Mouse (Mus musculus): ENCODE results near the gene Znrf1. TPM values are rescaled to one million over a fixed set of nuclear protein-coding genes. Genes with fewer than 3 reads are reported as not detected.

The Znrf1 gene
- polyA plus RNA-seq, 1 experiment: 62.9 TPM

DNA sequence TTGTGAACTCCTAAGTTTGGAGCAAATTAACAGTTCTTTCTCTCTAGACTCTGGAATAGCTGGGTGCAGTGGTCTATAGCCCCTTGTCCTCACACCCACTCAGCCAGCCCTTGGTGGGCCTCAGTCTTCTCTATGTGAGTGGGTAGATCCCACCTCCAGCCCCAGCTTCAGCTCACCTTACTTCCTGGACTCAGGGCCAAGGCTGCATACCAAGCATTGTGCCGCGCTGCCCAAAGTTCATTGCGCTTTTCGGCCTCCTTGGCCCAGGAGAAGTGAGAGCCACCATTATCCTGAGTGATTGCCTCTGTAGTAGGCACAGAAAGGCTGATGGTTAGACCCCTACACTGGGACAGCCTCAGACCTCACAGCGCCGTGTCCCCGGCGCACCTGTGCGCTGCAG lies 92.0 kb downstream of the Znrf1 start:
- H3K4me1 ChIP-seq (ENCODE audit: control insufficient read depth, insufficient read depth, insufficient read length): no peaks in the 10 kb centered on the region
- no peak for DNase-seq (ENCODE audit: low read depth in 1 of 2, low spot score in 2 of 2)
- no peak overlapping the region for H3K27ac ChIP-seq (ENCODE audit: insufficient read depth, low read length)
- no peak overlapping the region for H3K4me3 ChIP-seq (ENCODE audit: extremely low read depth, insufficient read depth, insufficient read length)
- WGBS: 90% methylated on average over 9 of the region's 9 CpGs
- no peak for TF ChIP-seq CTCF (IDR thresholded peaks at IDR 0.05; ENCODE audit: extremely low read depth, insufficient read depth, insufficient read length, insufficient replicate concordance)
- TF ChIP-seq POLR2A (IDR thresholded peaks at IDR 0.05; ENCODE audit: low read depth, low read length): no peak
- no peaks in the 10 kb centered on the region for H3K27me3 ChIP-seq (ENCODE audit: control insufficient read depth, insufficient read depth, low read length)
- no peaks in the 10 kb centered on the region for H3K36me3 ChIP-seq (ENCODE audit: control insufficient read depth, insufficient read depth, low read length)

DNA sequence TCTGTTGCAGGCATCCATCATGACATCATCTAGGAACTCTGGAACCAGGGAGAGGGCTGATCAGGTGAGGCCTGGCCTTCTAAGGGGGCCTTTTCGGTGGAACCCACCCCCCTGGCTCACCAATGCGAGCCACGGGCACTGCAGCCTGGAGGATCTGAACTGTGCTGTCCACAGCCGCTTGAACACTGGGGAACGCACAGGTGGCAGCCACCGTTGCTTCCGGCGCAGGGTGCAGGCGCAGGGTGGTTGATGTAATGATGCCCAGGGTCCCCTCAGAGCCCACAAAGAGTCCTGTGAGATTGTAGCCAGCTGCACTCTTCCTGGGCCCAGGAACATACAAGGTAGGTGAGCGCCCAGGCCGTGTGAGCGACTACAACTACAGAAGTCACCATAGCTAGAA lies 92.5 kb downstream of the Znrf1 start:
- Histone ChIP-seq H3K36me3 (ENCODE audit: control insufficient read depth, insufficient read depth, low read length) (no peaks in the 10 kb centered on the region), H3K4me1 (ENCODE audit: control insufficient read depth, insufficient read depth, insufficient read length) (no peaks in the 10 kb centered on the region), H3K27me3 (ENCODE audit: control insufficient read depth, insufficient read depth, low read length) (no peaks in the 10 kb centered on the region), H3K4me3 (ENCODE audit: extremely low read depth, insufficient read depth, insufficient read length) (no peak overlapping the region), H3K27ac (ENCODE audit: insufficient read depth, low read length) (no peak overlapping the region)
- TF ChIP-seq POLR2A (IDR thresholded peaks at IDR 0.05; ENCODE audit: low read depth, low read length): no peak
- no peak for TF ChIP-seq CTCF (IDR thresholded peaks at IDR 0.05; ENCODE audit: extremely low read depth, insufficient read depth, insufficient read length, insufficient replicate concordance)
- DNase-seq (ENCODE audit: low read depth in 1 of 2, low spot score in 2 of 2): no peak
- WGBS: 79% methylated on average over 12 of the region's 12 CpGs

DNA sequence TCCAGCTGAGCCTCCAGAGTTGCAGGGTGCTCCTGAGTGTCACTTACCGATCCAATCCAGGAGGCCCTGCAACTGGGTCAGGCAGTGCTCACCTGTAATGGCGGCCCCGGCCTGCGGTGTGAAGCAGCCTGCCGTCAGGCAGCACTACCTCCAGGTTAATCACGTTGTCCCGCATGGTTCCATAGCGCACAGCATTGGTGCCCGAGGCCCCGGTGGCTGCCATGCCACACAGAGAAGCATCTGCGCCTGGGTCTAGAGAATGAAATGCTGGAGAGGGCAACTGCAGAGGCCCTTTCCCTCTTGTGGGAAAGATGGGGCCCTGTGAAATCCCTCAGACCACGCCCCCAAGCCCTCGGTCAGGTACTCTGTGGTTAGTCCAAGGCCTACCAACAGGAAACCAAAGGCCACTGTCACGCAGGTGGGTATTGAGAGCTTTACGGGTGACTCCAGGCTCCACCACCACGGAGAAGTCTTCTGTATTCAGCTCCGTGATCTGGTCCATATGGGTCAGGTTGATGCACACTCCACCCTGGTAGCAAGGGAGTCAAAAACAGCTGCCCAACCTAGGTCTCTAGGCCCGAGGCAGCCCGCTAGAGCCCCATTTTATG lies 93.1 kb downstream of the Znrf1 start:
- no peak for DNase-seq (ENCODE audit: low read depth in 1 of 2, low spot score in 2 of 2)
- Histone ChIP-seq H3K36me3 (ENCODE audit: control insufficient read depth, insufficient read depth, low read length) (no peaks in the 10 kb centered on the region), H3K4me1 (ENCODE audit: control insufficient read depth, insufficient read depth, insufficient read length) (no peaks in the 10 kb centered on the region), H3K4me3 (ENCODE audit: extremely low read depth, insufficient read depth, insufficient read length) (no peak overlapping the region), H3K27ac (ENCODE audit: insufficient read depth, low read length) (no peak overlapping the region), H3K27me3 (ENCODE audit: control insufficient read depth, insufficient read depth, low read length) (no peaks in the 10 kb centered on the region)
- TF ChIP-seq CTCF (IDR thresholded peaks at IDR 0.05; ENCODE audit: extremely low read depth, insufficient read depth, insufficient read length, insufficient replicate concordance) (no peak), POLR2A (IDR thresholded peaks at IDR 0.05; ENCODE audit: low read depth, low read length) (no peak)
- 48% methylated on average over 19 of the region's 19 CpGs for WGBS

DNA sequence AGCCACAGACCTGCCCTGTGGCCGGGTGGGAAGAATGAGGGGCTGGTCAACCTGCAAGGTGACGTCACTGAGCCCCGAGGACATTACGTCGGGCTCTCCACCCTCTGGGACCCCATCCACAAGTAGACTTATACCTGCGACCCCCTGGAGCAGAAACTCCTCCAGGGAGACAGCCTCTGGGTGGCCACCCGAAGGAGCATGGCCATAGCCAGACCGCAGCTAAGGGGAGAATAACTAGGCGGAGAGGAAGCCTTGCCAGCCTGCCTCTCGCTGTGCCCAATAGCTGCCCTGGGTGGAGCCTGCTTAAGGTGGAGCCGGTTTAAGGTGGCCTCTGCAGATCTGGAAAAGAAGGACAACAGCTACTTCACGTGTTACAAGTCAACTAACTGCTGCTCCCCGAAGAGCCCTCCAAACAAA lies 94.2 kb downstream of the Znrf1 start, which contains the start of gene Ldhd:
TSS of gene Ldhd (minus strand) at position 270 of the 417 bp plus-strand sequence.
- Histone ChIP-seq H3K4me1 (ENCODE audit: control insufficient read depth, insufficient read depth, insufficient read length) (no peaks in the 10 kb centered on the region), H3K36me3 (ENCODE audit: control insufficient read depth, insufficient read depth, low read length) (no peaks in the 10 kb centered on the region), H3K27me3 (ENCODE audit: control insufficient read depth, insufficient read depth, low read length) (no peaks in the 10 kb centered on the region), H3K4me3 (ENCODE audit: extremely low read depth, insufficient read depth, insufficient read length) (peak within 1 kb of the TSS; percentile 44; the same call in 1 of the 2 replicates), H3K27ac (ENCODE audit: insufficient read depth, low read length) (no peak within 1 kb of the TSS)
- 24% methylated on average over 13 of the region's 13 CpGs for WGBS
- no peak for TF ChIP-seq POLR2A (IDR thresholded peaks at IDR 0.05; ENCODE audit: low read depth, low read length)
- no peak for TF ChIP-seq CTCF (IDR thresholded peaks at IDR 0.05; ENCODE audit: extremely low read depth, insufficient read depth, insufficient read length, insufficient replicate concordance)
- DNase-seq (ENCODE audit: low read depth in 1 of 2, low spot score in 2 of 2): no peak

DNA sequence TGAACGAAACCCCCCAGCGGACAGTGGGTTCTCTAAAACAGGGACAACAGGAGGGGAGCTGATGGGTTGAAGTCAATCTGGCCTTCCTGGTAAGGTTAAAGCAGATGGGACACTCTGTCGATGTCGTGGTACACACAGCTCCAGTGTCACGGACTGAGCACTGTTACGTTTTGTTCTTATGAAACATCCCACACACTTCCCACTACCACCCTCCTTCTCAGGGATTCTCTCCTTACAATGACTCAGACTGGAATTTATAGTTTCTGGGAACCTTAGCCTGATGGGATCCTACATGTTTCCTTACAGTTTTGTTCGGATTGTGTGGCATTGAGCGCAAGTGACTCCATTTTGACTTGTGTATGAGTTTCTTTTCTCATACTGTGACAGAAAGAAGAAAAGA lies 95.7 kb downstream of the Znrf1 start:
- WGBS: 97% methylated on average over 8 of the region's 8 CpGs
- Histone ChIP-seq H3K36me3 (ENCODE audit: control insufficient read depth, insufficient read depth, low read length) (no peaks in the 10 kb centered on the region), H3K27me3 (ENCODE audit: control insufficient read depth, insufficient read depth, low read length) (no peaks in the 10 kb centered on the region), H3K4me3 (ENCODE audit: extremely low read depth, insufficient read depth, insufficient read length) (no peak overlapping the region), H3K27ac (ENCODE audit: insufficient read depth, low read length) (no peak overlapping the region), H3K4me1 (ENCODE audit: control insufficient read depth, insufficient read depth, insufficient read length) (no peaks in the 10 kb centered on the region)
- DNase-seq (ENCODE audit: low read depth in 1 of 2, low spot score in 2 of 2): no peak
- no peak for TF ChIP-seq POLR2A (IDR thresholded peaks at IDR 0.05; ENCODE audit: low read depth, low read length)
- no peak for TF ChIP-seq CTCF (IDR thresholded peaks at IDR 0.05; ENCODE audit: extremely low read depth, insufficient read depth, insufficient read length, insufficient replicate concordance)

DNA sequence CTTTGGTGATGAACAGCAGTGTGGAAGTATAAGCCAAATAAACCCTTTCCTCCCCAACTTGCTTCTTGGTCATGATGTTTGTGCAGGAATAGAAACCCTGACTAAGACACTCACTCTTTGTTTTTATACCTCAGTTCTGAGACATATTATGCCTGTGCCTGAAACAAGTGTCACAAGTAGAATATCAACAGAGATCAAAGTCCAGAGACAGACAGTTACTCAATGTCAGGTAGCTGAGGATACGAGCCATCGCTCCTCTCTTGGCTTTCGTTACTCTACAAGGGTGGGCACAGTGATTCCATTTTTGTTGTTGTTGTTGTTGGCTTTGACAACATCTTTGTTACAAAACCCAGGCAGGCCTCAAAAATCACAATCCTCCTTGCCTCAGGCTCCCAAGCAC lies 97.1 kb downstream of the Znrf1 start:
- WGBS: 95% methylated on average over 3 of the region's 3 CpGs
- no peak for DNase-seq (ENCODE audit: low read depth in 1 of 2, low spot score in 2 of 2)
- TF ChIP-seq POLR2A (IDR thresholded peaks at IDR 0.05; ENCODE audit: low read depth, low read length) (no peak), CTCF (IDR thresholded peaks at IDR 0.05; ENCODE audit: extremely low read depth, insufficient read depth, insufficient read length, insufficient replicate concordance) (no peak)
- H3K36me3 ChIP-seq (ENCODE audit: control insufficient read depth, insufficient read depth, low read length): no peaks in the 10 kb centered on the region
- H3K4me1 ChIP-seq (ENCODE audit: control insufficient read depth, insufficient read depth, insufficient read length): no peaks in the 10 kb centered on the region
- no peak overlapping the region for H3K27ac ChIP-seq (ENCODE audit: insufficient read depth, low read length)
- H3K4me3 ChIP-seq (ENCODE audit: extremely low read depth, insufficient read depth, insufficient read length): no peak overlapping the region
- no peaks in the 10 kb centered on the region for H3K27me3 ChIP-seq (ENCODE audit: control insufficient read depth, insufficient read depth, low read length)

DNA sequence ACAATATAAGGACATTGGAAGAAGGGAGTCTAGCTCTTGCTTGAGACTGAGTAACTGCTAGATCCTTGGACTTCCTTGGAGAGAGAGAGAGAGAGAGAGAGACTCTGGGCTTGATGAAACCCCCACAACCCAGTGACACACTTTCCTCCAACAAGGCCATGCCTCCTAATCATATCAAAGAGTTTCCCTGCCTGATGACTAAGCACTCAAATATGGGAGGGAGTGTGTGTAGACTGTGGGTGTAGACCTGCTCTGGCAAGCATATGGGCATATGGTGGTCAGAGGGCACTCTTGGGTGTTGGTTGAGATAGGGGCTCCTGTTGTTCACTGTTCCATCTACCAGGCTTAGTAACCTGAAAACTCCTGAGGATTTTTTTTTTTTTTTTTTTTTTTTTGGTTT lies 102.2 kb downstream of the Znrf1 start:
- no peaks in the 10 kb centered on the region for H3K36me3 ChIP-seq (ENCODE audit: control insufficient read depth, insufficient read depth, low read length)
- TF ChIP-seq POLR2A (IDR thresholded peaks at IDR 0.05; ENCODE audit: low read depth, low read length) (no peak), CTCF (IDR thresholded peaks at IDR 0.05; ENCODE audit: extremely low read depth, insufficient read depth, insufficient read length, insufficient replicate concordance) (no peak)
- no peak overlapping the region for H3K27ac ChIP-seq (ENCODE audit: insufficient read depth, low read length)
- H3K4me1 ChIP-seq (ENCODE audit: control insufficient read depth, insufficient read depth, insufficient read length): peaks cover 7% of the 10 kb centered on the region; the same call in 1 of the 2 replicates
- no peak overlapping the region for H3K4me3 ChIP-seq (ENCODE audit: extremely low read depth, insufficient read depth, insufficient read length)
- H3K27me3 ChIP-seq (ENCODE audit: control insufficient read depth, insufficient read depth, low read length): no peaks in the 10 kb centered on the region
- DNase-seq (ENCODE audit: low read depth in 1 of 2, low spot score in 2 of 2): no peak
